14 mouse cellular contexts compared by ENCODE assay signal in the genomic region with DNA sequence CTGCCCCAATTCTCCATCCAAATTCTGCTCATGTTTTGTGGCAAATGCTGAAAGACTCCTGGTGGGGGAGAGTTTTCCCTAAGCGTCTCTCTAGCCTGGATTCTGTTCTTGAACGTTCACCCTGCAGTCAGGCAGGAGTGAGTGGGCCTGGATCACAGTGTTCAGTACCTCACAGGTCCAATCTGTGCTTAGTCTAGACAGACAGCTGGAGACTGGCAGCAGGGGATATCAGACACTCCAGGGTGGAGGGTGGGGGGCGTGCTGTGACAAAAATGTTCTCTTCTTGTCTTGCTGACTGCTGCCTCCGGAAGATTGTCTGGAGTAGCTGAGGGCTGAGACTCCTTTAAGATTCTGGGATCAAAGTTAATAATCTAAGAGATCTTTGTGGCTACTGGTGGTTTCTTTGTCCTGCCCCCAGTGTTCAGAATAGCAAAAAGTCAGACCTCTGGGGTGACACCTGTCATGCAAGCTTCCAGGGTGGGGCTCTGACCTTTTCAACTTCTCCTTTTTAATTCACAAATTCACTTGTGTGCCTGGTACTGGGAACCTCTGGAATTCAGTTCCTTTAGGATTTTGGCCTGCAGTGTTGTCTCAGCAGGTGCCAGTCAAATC.
DNase-seq lines count a peak whose midpoint lies in the region; ATAC-seq and TF ChIP-seq lines count a peak whose summit lies in the region.
"Had no signal": no experiment of that assay in that cellular context is flagged by ENCODE, and none has a peak within 500 bp of the region (broad histone marks: within the 10 kb centered on the region; RNA-seq: fewer than 3 reads in every experiment).

No protein-coding gene starts in this region.

- no peaks in the 10 kb centered on the region for H3K9me3 ChIP-seq in midbrain, embryonic 10.5 days (replicated peaks)
- H3K9me3 ChIP-seq in midbrain, embryonic 15.5 days, result no peaks in the 10 kb centered on the region
- H3K9me3 ChIP-seq in ES-E14 (ENCODE audit: control insufficient read depth, insufficient read depth, low read depth, low read length), result no peaks in the 10 kb centered on the region
- H3K9me3 ChIP-seq in kidney, embryonic 14.5 days (ENCODE audit: control insufficient read depth, low read length), result no peaks in the 10 kb centered on the region
- H3K9me3 ChIP-seq in intestine, embryonic 16.5 days (ENCODE audit: control insufficient read depth, low read length), result no peaks in the 10 kb centered on the region
- H3K9me3 ChIP-seq: embryonic facial prominence, embryonic 15.5 days; limb, embryonic 13.5 days; neural tube, embryonic 12.5 days had no signal

- H3K9ac ChIP-seq in midbrain, embryonic 15.5 days, result no peak overlapping the region
- no peak overlapping the region; the same call in 1 of the 2 replicates for H3K9ac ChIP-seq in ES-E14 (ENCODE audit: insufficient read depth, low read depth, low read length, poor library complexity, severe bottlenecking)
- no peak overlapping the region for H3K9ac ChIP-seq in kidney, embryonic 14.5 days (ENCODE audit: low read depth, low read length)
- no peak overlapping the region for H3K9ac ChIP-seq in intestine, embryonic 16.5 days (ENCODE audit: low read depth, low read length)
- H3K9ac ChIP-seq: embryonic facial prominence, embryonic 15.5 days; limb, embryonic 13.5 days; neural tube, embryonic 12.5 days had no signal

- in situ Hi-C loops in ES-E14 (cut with MboI; ENCODE audit: low sequenced_read_pairs in 2 of 2, unreplicated experiment in 2 of 2), result no loop called here

- H3K36me3 ChIP-seq in midbrain, embryonic 10.5 days, result no peaks in the 10 kb centered on the region
- no peaks in the 10 kb centered on the region for H3K36me3 ChIP-seq in midbrain, embryonic 15.5 days (replicated peaks)
- H3K36me3 ChIP-seq in ES-E14 (ENCODE audit: control insufficient read depth, insufficient read depth, low read length, poor library complexity, severe bottlenecking), result no peaks in the 10 kb centered on the region
- no peaks in the 10 kb centered on the region for H3K36me3 ChIP-seq in kidney, embryonic 14.5 days (ENCODE audit: control insufficient read depth, insufficient read depth, low read length)
- no peaks in the 10 kb centered on the region for H3K36me3 ChIP-seq in intestine, embryonic 16.5 days (ENCODE audit: control insufficient read depth, insufficient read depth, low read length)
- H3K36me3 ChIP-seq: embryonic facial prominence, embryonic 15.5 days; limb, embryonic 13.5 days; neural tube, embryonic 12.5 days had no signal

- H3K4me1 ChIP-seq in midbrain, embryonic 10.5 days, result peaks cover 13% of the 10 kb centered on the region
- no peaks in the 10 kb centered on the region for H3K4me1 ChIP-seq in midbrain, embryonic 15.5 days
- peaks cover 0 to 11% of the 10 kb centered on the region in 2 experiments; a peak in 2 of 4 replicates for H3K4me1 ChIP-seq in ES-E14 (ENCODE audit: control insufficient read depth in 2 of 2, insufficient read depth in 2 of 2, low read length in 2 of 2, poor library complexity in 1 of 2)
- no peaks in the 10 kb centered on the region for H3K4me1 ChIP-seq in kidney, embryonic 14.5 days (ENCODE audit: control insufficient read depth, insufficient read depth, low read length)
- no peaks in the 10 kb centered on the region for H3K4me1 ChIP-seq in intestine, embryonic 16.5 days (ENCODE audit: control insufficient read depth, insufficient read depth, low read length)
- H3K4me1 ChIP-seq: neural tube, embryonic 12.5 days had no signal

- H3K4me3 ChIP-seq in midbrain, embryonic 10.5 days, result no peak overlapping the region
- no peak overlapping the region for H3K4me3 ChIP-seq in midbrain, embryonic 15.5 days
- no peak overlapping the region for H3K4me3 ChIP-seq in ES-E14 (ENCODE audit: insufficient read depth in 1 of 2, low read depth in 1 of 2, low read length in 2 of 2, poor library complexity in 1 of 2, severe bottlenecking in 1 of 2)
- no peak overlapping the region for H3K4me3 ChIP-seq in kidney, embryonic 14.5 days (ENCODE audit: low read length)
- H3K4me3 ChIP-seq in intestine, embryonic 16.5 days (ENCODE audit: low read length), result no peak overlapping the region
- H3K4me3 ChIP-seq: embryonic facial prominence, embryonic 15.5 days; limb, embryonic 13.5 days; neural tube, embryonic 12.5 days had no signal

- no peak overlapping the region for H3K4me2 ChIP-seq in midbrain, embryonic 15.5 days
- H3K4me2 ChIP-seq in kidney, embryonic 14.5 days (replicated peaks; ENCODE audit: low read depth, low read length), result no peak overlapping the region
- H3K4me2 ChIP-seq in intestine, embryonic 16.5 days (ENCODE audit: low read depth, low read length), result no peak overlapping the region
- H3K4me2 ChIP-seq: embryonic facial prominence, embryonic 15.5 days; limb, embryonic 13.5 days; neural tube, embryonic 12.5 days had no signal

- peak overlapping the region; percentile 52; the same call in 1 of the 2 replicates for H3K27ac ChIP-seq in midbrain, embryonic 10.5 days (replicated peaks)
- H3K27ac ChIP-seq in midbrain, embryonic 15.5 days, result no peak overlapping the region
- peak overlapping the region; percentile 45; the same call in 1 of the 2 replicates for H3K27ac ChIP-seq in ES-E14 (ENCODE audit: insufficient read depth, low read depth, low read length, poor library complexity, severe bottlenecking)
- no peak overlapping the region for H3K27ac ChIP-seq in kidney, embryonic 14.5 days (ENCODE audit: low read depth, low read length)
- no peak overlapping the region for H3K27ac ChIP-seq in intestine, embryonic 16.5 days (ENCODE audit: low read length)
- H3K27ac ChIP-seq: embryonic facial prominence, embryonic 15.5 days; limb, embryonic 13.5 days; neural tube, embryonic 12.5 days had no signal

- no peak for ATAC-seq in midbrain, embryonic 15.5 days (replicated peaks)
- 0 out of 2 replicates have a peak, but pooled peaks have one; percentile 8 for ATAC-seq in megakaryocyte progenitor cell, adult 5-6 weeks (replicated peaks; ENCODE audit: poor library complexity)
- ATAC-seq in kidney, embryonic 14.5 days (ENCODE audit: low FRiP score, low TSS enrichment), result no peak
- no peak for ATAC-seq in intestine, embryonic 16.5 days

- no peaks in the 10 kb centered on the region for H3K27me3 ChIP-seq in midbrain, embryonic 10.5 days (ENCODE audit: low read depth, poor library complexity, severe bottlenecking)
- no peaks in the 10 kb centered on the region for H3K27me3 ChIP-seq in midbrain, embryonic 15.5 days (replicated peaks)
- no peaks in the 10 kb centered on the region for H3K27me3 ChIP-seq in kidney, embryonic 14.5 days (ENCODE audit: control insufficient read depth, insufficient read depth, low read length)
- H3K27me3 ChIP-seq in intestine, embryonic 16.5 days (replicated peaks; ENCODE audit: control insufficient read depth, insufficient read depth, low read length), result no peaks in the 10 kb centered on the region
- H3K27me3 ChIP-seq: embryonic facial prominence, embryonic 15.5 days; limb, embryonic 13.5 days; neural tube, embryonic 12.5 days had no signal

- 34% methylated on average over 4 of the region's 4 CpGs for WGBS in midbrain, embryonic 10.5 days
- 24% methylated on average over 4 of the region's 4 CpGs for WGBS in midbrain, embryonic 15.5 days
- 61% methylated on average over 4 of the region's 4 CpGs for WGBS in kidney, embryonic 14.5 days
- WGBS in intestine, embryonic 16.5 days, result 63% methylated on average over 4 of the region's 4 CpGs

- no peak for DNase-seq in midbrain, embryonic 10.5 days (ENCODE audit: low spot score)
- peak; percentile 34 for DNase-seq in ES-E14 (ENCODE audit: low read depth, low spot score)
- peak; percentile 65 to 81 for DNase-seq in layer of hippocampus, adult 18-20 months (ENCODE audit: low spot score in 2 of 2)
- DNase-seq in urinary bladder, postnatal 25 days (ENCODE audit: low spot score), result no peak
- DNase-seq: adrenal gland, adult 8-10 months; cerebellum, adult 9-11 months; kidney, adult 18-20 months had no signal

TF ChIP-seq in ES-E14, 5 proteins besides CTCF, POLR2A, EP300 and RAD21:
- no peak for TF ChIP-seq HCFC1 (IDR thresholded peaks at IDR 0.05; ENCODE audit: borderline replicate concordance, insufficient read depth, low read length)
- no peak for TF ChIP-seq MAFK (IDR thresholded peaks at IDR 0.05; ENCODE audit: insufficient read depth, low read depth, low read length)
- TF ChIP-seq ZC3H11A (IDR thresholded peaks at IDR 0.05; ENCODE audit: borderline replicate concordance, low read depth, low read length), result no peak
- TF ChIP-seq CHD2 (IDR thresholded peaks at IDR 0.05; ENCODE audit: low read depth, low read length), result 0 out of 2 replicates have a peak, but pooled peaks have one; percentile 29
- TF ChIP-seq ZNF384 (IDR thresholded peaks at IDR 0.05; ENCODE audit: low read depth, low read length), result no peak

Comparison
In these comparisons a context has a peak if more than half of its experiments do, and no peak if none do; other contexts are left out.
1. H3K27ac ChIP-seq: peak in midbrain, embryonic 10.5 days (single experiment) and ES-E14 (single experiment); none in midbrain, embryonic 15.5 days (single experiment), kidney, embryonic 14.5 days (single experiment) and intestine, embryonic 16.5 days (single experiment).
2. DNase-seq: peak in ES-E14 (single experiment) and layer of hippocampus, adult 18-20 months (2 of 2); none in midbrain, embryonic 10.5 days (single experiment) and urinary bladder, postnatal 25 days (single experiment).